Mouse (Mus musculus): ENCODE results near the gene Fhit.
"Not testable (repeated sequence)": the region's sequence is repeated elsewhere in the genome, so short reads cannot be mapped to it uniquely, and the experiment has no call there.

The Fhit gene

DNA sequence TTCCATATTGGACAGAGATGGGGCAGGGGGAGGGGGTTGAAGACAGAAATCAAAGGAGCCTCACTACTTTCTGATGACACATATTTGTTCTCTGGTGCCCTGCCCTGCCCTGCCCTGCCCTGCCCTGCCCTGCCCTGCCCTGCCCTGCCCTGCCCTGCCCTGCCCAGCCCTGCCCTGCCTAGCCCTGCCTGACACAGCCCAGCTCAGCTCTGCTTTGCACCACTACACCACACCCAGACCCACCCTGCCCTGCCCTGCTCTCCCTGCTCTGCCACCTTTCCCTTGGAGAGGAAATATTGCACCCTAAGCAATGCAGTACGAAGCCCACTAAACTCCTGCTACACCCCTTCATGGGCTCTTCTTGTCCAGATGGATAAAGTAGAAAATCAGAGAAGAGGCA lies 1171.2 kb downstream of the Fhit start:
- in situ Hi-C loops (cut with MseI, MboI): no loop called here

DNA sequence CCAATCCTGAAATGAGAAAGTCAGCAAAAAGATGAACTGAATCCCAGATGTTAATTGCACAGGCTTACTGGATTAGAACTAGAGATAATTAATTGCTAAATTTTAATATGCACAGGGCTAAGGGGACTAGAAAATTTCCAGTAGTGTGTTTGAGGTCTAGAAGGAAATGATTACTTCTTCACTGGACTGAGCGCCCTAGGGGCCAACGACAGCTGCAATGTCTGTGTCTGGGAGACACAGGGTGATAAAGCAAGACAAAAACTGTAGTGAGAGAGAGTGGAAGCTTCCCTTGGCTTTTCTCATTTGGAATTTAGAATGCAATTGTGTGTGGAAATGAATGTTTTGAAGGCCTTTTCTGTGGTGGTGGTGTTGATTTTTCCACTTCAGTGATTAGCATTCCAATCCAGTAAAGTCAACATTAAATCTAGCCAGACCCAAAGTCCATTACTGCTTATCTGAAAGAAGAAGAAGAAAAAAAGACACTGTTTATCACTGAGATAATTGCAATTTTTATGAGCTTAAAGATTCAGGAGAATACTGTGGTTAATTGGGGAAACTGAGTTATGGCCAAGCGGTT lies 1184.8 kb downstream of the Fhit start:
- in situ Hi-C loops (cut with MseI, MboI): no loop called here

DNA sequence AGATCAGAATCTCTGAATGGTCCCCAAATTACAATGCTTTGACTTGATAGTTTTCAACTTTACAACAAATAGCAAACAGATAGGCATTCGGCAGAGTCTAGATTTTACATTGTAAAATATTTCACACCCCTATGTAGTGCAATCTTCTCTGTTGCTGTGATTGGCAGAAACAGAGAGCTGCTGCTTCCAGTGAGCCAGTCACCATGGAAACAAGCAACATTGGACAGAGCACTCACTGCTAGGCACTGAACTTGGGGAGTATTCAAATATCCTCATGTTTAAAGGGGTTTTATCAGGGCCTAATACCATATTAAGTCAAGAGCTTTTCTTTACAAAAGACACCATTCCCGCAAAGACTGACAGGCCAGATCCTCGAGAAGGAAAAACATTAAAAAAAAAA lies 1187.4 kb downstream of the Fhit start:
- in situ Hi-C loops (cut with MseI, MboI): no loop called here

DNA sequence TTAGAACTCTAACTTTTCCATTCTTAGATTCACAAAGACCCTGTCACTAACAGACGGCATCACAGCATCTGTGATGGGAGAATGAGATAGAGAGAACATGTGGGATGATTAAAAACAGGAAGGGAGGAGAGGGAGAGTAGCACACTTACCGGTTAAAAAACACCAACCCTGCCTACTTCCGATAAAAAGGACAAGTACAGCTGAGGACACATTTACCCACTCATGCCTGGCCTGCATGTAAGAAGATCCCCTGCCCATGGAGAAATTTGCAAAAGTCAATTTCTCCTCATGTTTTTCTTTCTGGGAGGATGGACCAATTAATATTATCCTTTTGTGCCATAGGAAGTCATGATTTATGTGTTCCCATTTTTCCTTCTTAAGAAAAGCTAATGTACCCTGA lies 1198.0 kb downstream of the Fhit start:
- in situ Hi-C loops (cut with MseI, MboI): no loop called here

DNA sequence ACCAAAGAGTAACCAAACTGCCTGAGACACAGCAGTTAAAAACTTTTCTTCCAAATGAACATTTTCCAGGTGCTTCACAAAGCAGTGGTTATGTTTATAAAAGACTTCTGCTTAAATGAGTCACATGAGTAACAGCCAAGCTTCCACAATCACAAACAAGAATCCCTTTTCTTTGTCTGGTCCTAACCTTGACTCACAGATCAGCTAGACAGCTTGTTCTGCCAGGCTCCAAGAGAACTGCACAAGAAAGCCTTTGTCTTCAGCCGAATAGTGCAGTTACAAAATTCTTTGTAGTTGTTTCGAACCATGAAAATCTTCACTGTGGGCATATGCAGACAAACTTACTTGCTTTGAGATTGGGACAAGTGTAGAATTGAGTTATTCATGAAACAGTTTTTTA lies 1201.4 kb downstream of the Fhit start:
- in situ Hi-C loops (cut with MseI, MboI): no loop called here

DNA sequence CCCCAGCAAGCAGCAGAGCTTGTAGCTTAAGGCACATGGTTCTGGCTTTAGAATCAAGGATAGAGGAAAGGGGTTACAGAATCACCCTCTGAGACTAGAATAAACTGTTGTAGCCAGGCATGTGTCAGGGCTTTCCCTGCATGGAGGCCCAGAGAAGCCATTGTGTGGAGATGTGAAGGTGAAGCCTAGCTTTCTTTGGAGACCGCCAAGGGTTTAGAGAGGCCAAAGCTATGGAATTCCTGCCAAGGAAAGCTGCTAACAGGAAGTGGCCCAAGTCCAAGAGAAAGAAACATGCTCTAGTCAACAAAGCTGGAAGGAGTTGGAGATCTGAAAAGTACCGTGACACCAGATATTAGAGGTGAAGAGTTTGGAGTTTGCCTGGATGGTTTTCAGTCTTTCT lies 1262.3 kb downstream of the Fhit start:
- in situ Hi-C loops (cut with MseI, MboI): no loop called here

DNA sequence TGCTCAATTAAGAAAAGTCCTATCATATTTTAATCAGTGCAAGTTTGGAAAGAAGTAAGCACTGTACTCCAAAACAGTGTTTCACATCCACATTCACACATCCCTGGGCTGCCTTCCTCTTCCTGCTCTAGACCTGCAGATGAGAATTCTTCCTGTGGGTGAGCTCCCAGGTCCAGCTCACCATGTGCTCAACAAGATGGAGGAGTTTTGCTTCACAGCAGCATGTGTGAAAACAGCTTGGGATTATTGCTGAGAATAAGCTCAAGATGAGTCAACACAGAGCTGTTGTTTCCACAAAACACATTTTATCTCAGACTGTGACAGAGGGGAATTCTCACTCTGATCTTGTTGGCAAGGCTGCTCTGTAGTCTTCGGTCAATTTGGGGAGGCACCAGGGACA lies 1265.3 kb downstream of the Fhit start:
- in situ Hi-C loops (cut with MseI, MboI): no loop called here

DNA sequence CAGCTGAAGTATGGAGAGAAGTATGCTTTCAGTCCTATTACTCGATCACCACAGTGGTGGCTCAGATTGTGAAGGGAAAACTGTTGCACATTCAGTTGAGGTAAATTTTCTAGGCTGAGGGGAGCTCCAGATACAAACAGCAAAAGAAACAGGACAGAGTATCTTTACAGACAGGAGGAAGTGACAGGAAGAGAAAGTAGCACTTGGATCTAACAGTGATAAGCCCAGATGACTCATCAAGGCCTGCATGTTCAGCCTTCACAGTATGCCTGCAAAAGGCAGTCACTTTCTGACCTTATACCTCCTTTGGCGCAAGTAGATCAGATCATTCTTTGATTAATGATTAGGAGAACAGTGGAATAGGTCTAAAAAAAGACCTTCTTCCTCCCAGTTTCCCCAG lies 1309.8 kb downstream of the Fhit start:
- in situ Hi-C loops (cut with MseI, MboI): no loop called here

DNA sequence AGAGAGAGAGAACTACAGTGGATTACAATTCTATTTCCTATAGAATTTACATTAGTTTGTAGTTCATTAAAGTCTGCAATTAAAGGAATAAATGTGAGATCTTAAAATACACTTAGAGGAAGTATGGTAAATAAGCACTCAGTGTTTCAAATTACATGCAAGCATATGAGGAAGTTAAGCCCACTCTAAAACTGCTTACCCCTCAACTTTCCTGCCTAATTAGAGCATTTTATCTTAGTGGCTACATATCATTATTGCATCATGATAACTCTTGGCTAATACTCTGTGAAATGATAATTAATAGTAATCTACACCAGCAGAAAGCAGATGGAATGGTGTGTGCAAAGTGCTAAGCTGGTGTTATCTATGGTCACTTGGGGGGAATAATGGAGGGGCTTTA lies 1329.5 kb downstream of the Fhit start:
- in situ Hi-C loops (cut with MseI, MboI): no loop called here

DNA sequence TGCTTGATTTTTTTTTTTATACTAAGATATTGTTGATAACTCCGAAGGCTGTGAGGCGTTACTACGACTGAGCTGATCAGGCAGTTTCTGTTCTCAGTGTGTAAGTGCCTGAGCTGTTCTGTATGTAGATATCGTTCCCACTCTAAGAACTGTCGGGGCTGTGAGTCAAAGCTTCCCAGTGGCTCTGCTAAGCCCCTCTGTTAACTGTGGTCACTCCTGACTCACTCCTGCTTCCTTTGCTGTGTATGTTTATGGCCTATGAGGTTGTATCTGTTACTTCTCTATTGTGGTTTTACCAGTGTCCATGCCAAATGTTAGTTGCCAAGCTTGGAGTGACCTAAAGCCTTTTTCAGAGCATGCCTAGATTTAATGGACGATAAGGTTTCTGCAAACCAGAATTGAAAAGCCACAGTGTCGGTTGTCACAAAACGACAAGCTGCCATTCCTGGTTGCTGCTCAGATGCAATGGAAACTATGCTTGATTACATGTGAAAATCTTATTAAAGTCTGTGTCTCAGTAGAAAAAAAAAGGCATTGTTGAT lies 1333.1 kb downstream of the Fhit start:
- in situ Hi-C loops (cut with MseI, MboI): not testable (repeated sequence)

DNA sequence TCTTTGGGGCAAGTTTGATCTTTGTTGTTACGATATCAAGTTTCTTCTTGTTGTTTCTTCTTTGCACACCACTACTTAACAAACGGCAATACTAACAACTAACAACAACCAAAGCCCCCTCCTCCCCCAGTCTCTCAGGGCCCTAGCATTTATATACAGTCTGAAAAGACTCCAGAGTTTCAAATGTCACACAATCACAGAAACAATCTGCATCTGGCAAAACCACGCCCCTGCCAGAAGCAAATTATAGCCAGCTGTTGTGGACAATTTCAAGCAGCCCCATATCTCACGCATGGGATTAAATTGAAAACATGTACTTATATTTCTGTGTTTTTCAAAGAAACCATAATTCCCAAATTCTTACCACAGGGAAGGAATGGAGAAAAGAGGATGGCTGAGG lies 1345.9 kb downstream of the Fhit start:
- in situ Hi-C loops (cut with MseI, MboI): no loop called here

DNA sequence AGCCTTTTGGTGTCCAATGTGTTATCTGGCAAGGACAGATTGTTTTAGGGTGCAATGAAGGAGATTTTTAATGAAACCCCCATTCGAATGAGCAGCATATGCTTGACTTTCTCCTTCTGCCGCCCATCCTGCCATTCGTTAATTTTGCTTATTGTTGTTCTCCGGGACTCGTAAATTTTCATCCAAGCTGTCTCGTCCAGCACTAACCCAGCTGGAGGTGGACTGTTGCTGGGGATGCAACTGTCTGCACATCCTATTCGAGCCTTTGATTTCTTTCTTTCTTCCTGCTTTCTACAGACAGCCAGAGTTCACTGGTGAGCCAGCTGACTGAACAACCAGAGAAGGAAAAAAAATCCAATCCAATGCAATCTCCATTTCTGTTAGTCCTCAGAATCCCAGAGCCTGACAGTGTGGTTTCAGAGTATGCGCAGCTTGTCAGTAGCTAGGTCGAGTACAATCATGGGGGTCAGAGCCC lies 1350.0 kb downstream of the Fhit start:
- in situ Hi-C loops (cut with MseI, MboI): no loop called here

DNA sequence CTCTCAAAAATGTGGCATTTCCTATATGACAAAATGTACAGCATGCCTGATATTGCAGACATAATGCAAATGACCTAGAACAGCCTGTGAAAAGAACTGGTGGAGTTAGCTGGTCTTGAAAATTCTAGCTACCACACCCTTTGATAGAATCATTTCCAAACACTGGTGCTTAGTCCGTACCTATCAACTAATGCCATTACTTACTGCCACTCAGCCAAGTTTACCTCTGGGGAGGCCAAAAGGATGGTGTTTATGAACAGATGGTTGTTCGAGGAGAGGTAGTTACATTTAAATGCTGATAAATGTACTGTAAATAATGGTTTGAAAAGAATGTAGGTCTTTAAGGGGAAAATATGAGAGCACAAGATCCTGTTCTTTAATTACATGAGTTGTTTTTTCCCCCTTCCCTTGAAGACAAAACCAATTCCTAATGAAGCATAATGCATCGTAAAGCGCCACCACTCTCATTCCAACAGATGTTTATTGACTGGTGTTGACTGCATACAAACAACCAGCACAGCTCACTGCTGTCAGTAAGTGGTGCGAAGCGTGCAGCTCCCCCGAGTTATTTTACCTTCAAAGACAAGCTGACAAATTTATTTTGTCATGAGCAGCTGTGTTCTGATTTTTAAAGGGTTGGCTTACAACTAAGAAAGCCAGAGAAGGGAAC lies 1350.5 kb downstream of the Fhit start:
- in situ Hi-C loops (cut with MseI, MboI): no loop called here

DNA sequence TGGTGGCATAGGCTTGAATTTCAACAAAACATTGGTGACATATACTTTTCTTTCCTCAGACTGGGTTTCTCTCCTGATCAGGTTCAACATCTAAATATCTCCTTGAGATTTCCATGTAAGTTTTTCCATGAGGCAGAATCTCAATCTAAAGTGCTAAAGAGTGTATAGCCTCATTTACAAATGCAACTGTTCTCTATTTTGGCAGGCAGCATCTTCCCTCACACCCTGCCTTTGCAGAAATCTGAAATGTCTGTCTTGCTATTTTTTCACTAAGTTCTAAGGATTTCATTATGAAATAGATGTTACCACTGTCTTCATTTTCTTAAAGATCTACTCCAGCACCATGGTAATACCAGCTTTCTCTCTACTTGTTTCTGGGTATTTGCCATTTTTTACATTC lies 1368.4 kb downstream of the Fhit start:
- in situ Hi-C loops (cut with MseI, MboI): no loop called here

DNA sequence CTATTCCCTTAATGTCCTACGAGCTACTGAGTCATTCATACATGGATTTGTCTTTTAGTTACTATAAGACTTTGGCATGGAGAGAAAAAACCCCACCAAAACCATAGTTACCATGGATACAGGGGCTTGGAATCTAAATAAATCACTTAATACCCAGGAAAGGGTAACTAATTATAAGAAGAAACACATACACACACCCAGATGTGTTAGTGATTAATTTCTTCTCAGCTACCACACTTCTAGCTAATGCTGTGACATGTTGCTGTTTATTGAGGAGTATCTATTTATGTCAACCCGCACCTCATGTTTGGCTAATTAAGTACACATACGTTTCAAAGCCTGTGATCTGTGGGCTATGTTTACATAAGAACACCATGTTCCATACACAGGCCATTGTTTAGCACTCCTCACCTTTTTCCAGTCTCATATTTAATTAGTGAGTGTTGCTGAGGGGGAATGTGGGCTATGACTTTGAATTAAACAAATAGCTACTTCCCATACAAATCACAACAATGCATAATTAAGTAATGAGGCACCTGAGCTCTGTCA lies 1373.4 kb downstream of the Fhit start:
- in situ Hi-C loops (cut with MseI, MboI): no loop called here

DNA sequence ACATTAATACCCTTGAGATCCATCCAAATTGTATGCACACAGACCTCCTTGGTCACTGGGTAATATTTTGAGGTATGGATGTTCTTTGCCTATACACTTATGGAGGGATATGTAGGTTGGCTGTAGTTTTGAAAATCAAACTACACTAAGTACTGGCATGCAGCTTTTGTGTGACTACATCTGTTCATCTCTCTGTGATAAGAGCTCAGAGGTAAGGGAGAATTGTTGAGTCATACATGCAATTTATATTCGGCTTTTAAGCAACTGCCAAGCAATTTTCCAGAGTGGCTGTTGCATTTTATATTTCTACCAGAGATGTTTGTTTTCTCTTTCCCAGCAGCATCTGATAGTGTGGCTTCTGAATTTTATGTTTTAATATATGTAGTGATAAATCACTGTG lies 1374.4 kb downstream of the Fhit start:
- in situ Hi-C loops (cut with MseI, MboI): no loop called here

DNA sequence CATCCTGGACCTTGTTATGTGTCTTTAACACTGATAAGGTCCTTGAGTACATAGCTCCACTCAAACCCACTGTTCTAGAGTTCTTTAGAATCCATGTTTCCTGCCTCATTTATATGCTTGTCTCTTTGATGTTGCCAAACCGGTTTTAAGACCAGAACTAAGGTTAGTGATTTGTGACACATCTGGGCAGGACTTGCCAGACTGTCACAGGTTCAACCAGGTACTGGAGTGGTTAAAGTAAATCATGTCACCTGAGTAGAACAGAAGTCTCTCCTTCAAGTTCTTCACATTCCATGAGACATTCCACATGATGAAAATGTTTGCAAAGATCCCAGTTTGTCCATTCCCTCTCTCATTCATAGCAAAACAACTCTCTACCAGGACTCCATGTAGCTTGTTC lies 1376.0 kb downstream of the Fhit start:
- in situ Hi-C loops (cut with MseI, MboI): no loop called here

DNA sequence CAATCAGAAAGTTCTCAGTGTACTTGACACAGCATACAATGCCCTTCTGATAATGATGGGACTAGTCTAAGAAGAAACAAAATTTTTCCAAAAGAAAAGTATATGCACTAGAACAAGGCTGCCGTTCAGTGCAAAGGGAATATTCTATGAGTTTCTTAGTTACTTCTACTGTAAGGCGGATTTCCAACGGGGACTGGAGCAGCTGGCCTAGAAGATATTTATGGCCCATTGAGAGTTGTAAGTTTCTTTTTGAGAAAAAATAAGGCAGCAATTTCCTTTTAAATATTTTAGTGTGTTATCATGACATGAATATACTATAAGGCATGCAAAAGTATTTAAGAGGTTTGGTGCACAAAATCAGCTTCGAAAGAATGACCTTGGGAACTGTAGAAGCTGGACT lies 1410.5 kb downstream of the Fhit start:
- in situ Hi-C loops (cut with MseI, MboI): no loop called here

DNA sequence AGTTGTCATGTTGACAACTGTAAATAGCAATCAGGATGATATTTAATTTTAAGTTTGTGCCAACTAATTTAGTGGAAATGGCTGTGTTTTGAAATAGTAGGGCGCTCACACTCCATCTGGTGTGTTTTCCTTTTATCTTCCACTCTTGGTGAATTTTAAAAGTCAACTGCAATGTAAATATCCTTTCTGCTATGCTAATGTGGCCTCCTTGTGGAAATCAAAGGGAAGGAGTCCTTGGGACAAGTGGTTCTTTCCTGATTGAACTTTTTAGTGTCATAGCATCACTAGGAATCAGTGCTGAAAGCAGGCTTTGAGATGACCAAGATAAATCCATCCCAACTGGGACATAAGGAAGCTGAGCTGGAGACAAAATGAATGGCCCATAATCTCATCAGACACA lies 1413.1 kb downstream of the Fhit start:
- in situ Hi-C loops (cut with MseI, MboI): no loop called here

DNA sequence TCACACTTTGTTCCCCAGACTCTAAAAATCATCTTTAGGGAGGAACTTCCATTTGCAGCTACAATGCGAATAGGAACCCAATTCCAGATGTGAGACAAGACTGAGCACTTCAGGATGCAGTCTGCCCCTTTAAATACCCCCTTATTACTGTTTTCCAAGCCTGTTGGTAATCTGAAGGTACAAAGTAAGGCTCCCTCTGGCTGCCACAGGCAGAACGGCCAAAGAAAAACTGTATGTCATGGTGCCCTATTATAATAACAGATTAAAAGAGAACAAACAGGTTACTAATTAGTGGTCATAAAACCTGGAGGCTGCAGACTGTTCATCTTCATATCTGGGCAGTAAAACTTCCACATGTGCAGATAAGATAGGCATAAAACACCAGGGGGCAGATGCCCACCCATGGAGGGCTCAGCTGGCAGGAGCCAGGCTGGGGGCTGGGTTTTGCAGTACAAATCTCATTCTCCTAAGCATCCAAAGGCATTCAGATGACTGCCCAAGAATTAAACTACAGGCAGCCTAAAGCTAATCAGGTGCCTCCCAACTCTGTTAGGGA lies 1439.8 kb downstream of the Fhit start:
- in situ Hi-C loops (cut with MseI, MboI): no loop called here

DNA sequence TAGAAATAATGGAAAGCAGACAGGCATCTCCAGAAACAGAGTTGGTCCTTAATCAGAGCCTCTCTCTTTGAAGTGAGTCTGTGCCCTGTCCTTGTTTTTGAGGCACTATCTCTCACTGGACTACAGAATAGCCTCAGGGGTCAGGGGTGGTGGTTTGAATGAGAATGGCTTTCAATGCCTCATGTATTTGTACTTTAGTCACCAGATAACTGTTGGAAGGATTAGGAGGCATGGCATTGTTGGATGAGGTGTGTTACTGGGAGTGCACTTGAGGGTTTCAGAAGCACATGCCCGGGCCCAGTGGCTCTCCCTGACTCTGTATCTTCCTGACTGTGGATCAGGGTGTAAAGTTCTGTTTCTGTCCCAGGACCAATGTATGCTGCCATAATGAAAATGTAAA lies 1463.2 kb downstream of the Fhit start:
- in situ Hi-C loops (cut with MseI, MboI): no loop called here

DNA sequence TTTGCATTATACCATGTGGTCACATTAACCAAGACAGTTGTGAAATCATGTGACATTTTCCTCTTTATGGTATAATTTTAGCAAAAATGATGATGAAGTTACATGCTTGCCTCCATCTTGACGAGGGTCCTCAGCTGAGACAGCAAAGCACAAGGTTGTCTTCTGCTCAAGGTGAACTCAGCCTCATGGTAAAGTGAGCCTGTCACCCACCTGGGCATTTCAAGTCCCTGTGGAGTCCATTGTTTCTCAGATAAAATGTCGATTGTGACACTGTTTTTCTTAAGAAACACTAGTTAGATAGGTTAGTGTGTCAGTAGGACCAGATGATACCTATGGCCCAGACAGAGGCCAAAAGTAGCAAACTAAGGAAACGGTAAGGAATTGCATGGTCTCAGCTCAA lies 1464.7 kb downstream of the Fhit start:
- in situ Hi-C loops (cut with MseI, MboI): no loop called here

DNA sequence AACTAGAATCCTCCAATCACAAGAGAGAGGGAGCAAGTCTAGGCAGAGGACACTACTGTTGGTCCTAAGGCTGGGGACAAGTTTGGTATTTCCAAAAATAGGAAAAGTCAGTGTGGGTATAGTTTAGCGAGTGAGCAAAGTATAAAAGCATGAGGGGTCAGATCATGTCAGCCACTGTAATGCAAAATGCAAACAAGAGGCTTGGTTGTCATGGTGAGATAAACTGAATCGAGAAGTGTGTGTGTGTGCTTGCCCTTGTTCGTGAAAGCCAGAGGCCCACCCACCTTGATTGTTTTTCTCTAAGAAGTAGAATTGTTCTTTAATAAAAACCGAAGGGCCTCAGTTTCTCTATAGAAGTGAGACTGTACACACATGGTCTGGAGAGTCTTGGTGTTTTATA lies 1465.8 kb downstream of the Fhit start:
- in situ Hi-C loops (cut with MseI, MboI): no loop called here
